Mouse (Mus musculus) liver, adult 2 months (tissue): Measurements from ENCODE around the gene Jak2. TPM values are rescaled to one million over a fixed set of nuclear protein-coding genes. Genes with fewer than 3 reads are reported as not detected.

Experiments used
- DNase-seq: peaks from one replicate; pipeline ENCODE4 v3.0.0-alpha.2; 2011; ENCODE audit warnings: low read depth, low spot score; ENCODE audit errors: extremely low read depth
- H3K27ac ChIP-seq: fragments of 200-500 bp; replicated peaks from 2 replicates; pipeline ENCODE4 v1.5.1; 2012; ENCODE audit warnings: low read depth, mild to moderate bottlenecking, control low read depth, inconsistent platforms, low read length; ENCODE audit not compliant: insufficient read depth
- H3K27me3 ChIP-seq: fragments of 200-500 bp; 2 replicates; pipeline ENCODE4 v1.6.1; 2012; ENCODE audit warnings: mild to moderate bottlenecking, moderate library complexity, low read length, inconsistent platforms; ENCODE audit not compliant: control insufficient read depth, insufficient read depth
- H3K36me3 ChIP-seq: fragments of 200-500 bp; 2 replicates; pipeline ENCODE4 v1.6.1; 2012; ENCODE audit warnings: low read length, inconsistent platforms; ENCODE audit not compliant: control insufficient read depth, insufficient read depth
- H3K4me1 ChIP-seq: fragments of 200-500 bp; 2 replicates; pipeline ENCODE4 v1.6.1; 2011; ENCODE audit warnings: low read length; ENCODE audit not compliant: control insufficient read depth, insufficient read depth
- H3K4me3 ChIP-seq: fragments of 200-500 bp; 2 replicates; pipeline ENCODE4 v1.5.1; 2011; ENCODE audit warnings: low read depth, mild to moderate bottlenecking, control low read depth, low read length, moderate library complexity; ENCODE audit not compliant: insufficient read depth
- H3K79me2 ChIP-seq: fragments of 200-500 bp; 2 replicates; pipeline ENCODE4 v1.6.1; 2012; ENCODE audit warnings: inconsistent platforms, mild to moderate bottlenecking, low read length, moderate library complexity; ENCODE audit not compliant: control insufficient read depth, insufficient read depth
- H3K9ac ChIP-seq: fragments of 200-500 bp; 2 replicates; pipeline ENCODE4 v1.6.1; 2012; ENCODE audit warnings: low read depth, mild to moderate bottlenecking, control low read depth, inconsistent platforms, low read length
- CTCF ChIP-seq: fragments of 200-500 bp; IDR thresholded peaks from 2 replicates; pipeline ENCODE4 v1.5.1; 2011; ENCODE audit warnings: low read depth, low read length, control low read depth
- POLR2A ChIP-seq: fragments of 200-500 bp; IDR thresholded peaks from 2 replicates; pipeline ENCODE4 v1.6.1; 2011; ENCODE audit warnings: low read length, control low read depth; ENCODE audit not compliant: insufficient read depth; ENCODE audit errors: extremely low read depth
- WGBS: fragments of 180-500 bp; shearing (Covaris S2); methylation state at CpG from one replicate; pipeline ENCODE4 v1.1.7; 2018; 5-methylcytosine and 5-hydroxymethylcytosine counted together
- polyA plus RNA-seq: library from polyadenylated mRNA; depleted of rRNA; stranded (reverse); fragments of >200 nt; gene quantifications from 2 replicates; pipeline ENCODE4 v1.2.3, GENCODE M21; 2012
- total RNA-seq: library from RNA; depleted of rRNA; stranded (reverse); fragments of >200 nt; gene quantifications from 2 replicates; pipeline ENCODE4 v1.2.3, GENCODE M21; 2014

The Jak2 gene
- total and polyA plus RNA-seq, 2 experiments = 2.1 to 13.0 TPM

GRCm38 (mm10) chr19:29215811-29216509 is 35.7 kb upstream of the Jak2 start:
- DNase-seq = no peak
- Histone ChIP-seq H3K27ac (no peak overlapping the region), H3K9ac (no peak overlapping the region), H3K79me2 (no peaks in the 10 kb centered on the region), H3K36me3 (no peaks in the 10 kb centered on the region), H3K4me1 (no peaks in the 10 kb centered on the region), H3K27me3 (no peaks in the 10 kb centered on the region), H3K4me3 (no peak overlapping the region)
- TF ChIP-seq CTCF (no peak), POLR2A (no peak)
- 66% methylated on average over 8 of the region's 8 CpGs for WGBS

- 74% methylated on average over 4 of the region's 4 CpGs for WGBS
- DNase-seq = no peak
These were observed 29.8 kb upstream of the Jak2 start for GRCm38 (mm10) chr19:29221867-29222266.

GRCm38 (mm10) chr19:29224968-29225367 is 26.7 kb upstream of the Jak2 start:
- no peak for TF ChIP-seq CTCF
- TF ChIP-seq POLR2A = no peak
- H3K4me1 ChIP-seq = no peaks in the 10 kb centered on the region
- no peak overlapping the region for H3K9ac ChIP-seq
- DNase-seq = no peak
- no peaks in the 10 kb centered on the region for H3K79me2 ChIP-seq
- no peak overlapping the region for H3K4me3 ChIP-seq
- H3K27ac ChIP-seq = no peak overlapping the region
- no peaks in the 10 kb centered on the region for H3K36me3 ChIP-seq
- no peaks in the 10 kb centered on the region for H3K27me3 ChIP-seq

More at GRCm38 (mm10) chr19:29221867-29222266, 29.8 kb upstream of the Jak2 start:
- Histone ChIP-seq H3K4me3 (no peak overlapping the region), H3K4me1 (no peaks in the 10 kb centered on the region), H3K36me3 (no peaks in the 10 kb centered on the region), H3K79me2 (no peaks in the 10 kb centered on the region), H3K27me3 (no peaks in the 10 kb centered on the region), H3K9ac (no peak overlapping the region), H3K27ac (no peak overlapping the region)
- no peak for TF ChIP-seq CTCF

GRCm38 (mm10) chr19:29226996-29227395 is 24.6 kb upstream of the Jak2 start:
- Histone ChIP-seq H3K4me1 (no peaks in the 10 kb centered on the region), H3K27ac (no peak overlapping the region), H3K4me3 (no peak overlapping the region), H3K36me3 (no peaks in the 10 kb centered on the region), H3K9ac (no peak overlapping the region), H3K27me3 (no peaks in the 10 kb centered on the region), H3K79me2 (no peaks in the 10 kb centered on the region)
- 67% methylated on average over 1 of the region's 1 CpGs for WGBS
- no peak for DNase-seq
- TF ChIP-seq POLR2A (no peak), CTCF (no peak)

GRCm38 (mm10) chr19:29227941-29228590 is 23.6 kb upstream of the Jak2 start:
- no peak for DNase-seq
- Histone ChIP-seq H3K4me3 (no peak overlapping the region), H3K36me3 (no peaks in the 10 kb centered on the region), H3K27me3 (no peaks in the 10 kb centered on the region), H3K4me1 (no peaks in the 10 kb centered on the region), H3K9ac (no peak overlapping the region), H3K27ac (no peak overlapping the region), H3K79me2 (no peaks in the 10 kb centered on the region)
- TF ChIP-seq CTCF = no peak
- no peak for TF ChIP-seq POLR2A
- WGBS = 85% methylated on average over 9 of the region's 9 CpGs

GRCm38 (mm10) chr19:29228989-29229388 is 22.6 kb upstream of the Jak2 start:
- H3K27ac ChIP-seq = no peak overlapping the region
- no peaks in the 10 kb centered on the region for H3K4me1 ChIP-seq
- H3K79me2 ChIP-seq = no peaks in the 10 kb centered on the region
- TF ChIP-seq POLR2A (no peak), CTCF (no peak)
- 67% methylated on average over 2 of the region's 2 CpGs for WGBS
- H3K27me3 ChIP-seq = no peaks in the 10 kb centered on the region
- DNase-seq = no peak
- no peak overlapping the region for H3K4me3 ChIP-seq
- H3K36me3 ChIP-seq = no peaks in the 10 kb centered on the region
- H3K9ac ChIP-seq = no peak overlapping the region
